Mouse (Mus musculus): ENCODE measurements around the gene Srsf3. TPM values are rescaled to one million over a fixed set of nuclear protein-coding genes. Genes with fewer than 3 reads are reported as not detected.

The Srsf3 gene
- total RNA-seq, 2 experiments from 2014 or later = 235 to 271 TPM

- no peak for DNase-seq (ENCODE audit: low spot score in 2 of 2)
Observed at GRCm38 (mm10) chr17:29086916-29087315, 54.5 kb downstream of the Srsf3 start.

DNA sequence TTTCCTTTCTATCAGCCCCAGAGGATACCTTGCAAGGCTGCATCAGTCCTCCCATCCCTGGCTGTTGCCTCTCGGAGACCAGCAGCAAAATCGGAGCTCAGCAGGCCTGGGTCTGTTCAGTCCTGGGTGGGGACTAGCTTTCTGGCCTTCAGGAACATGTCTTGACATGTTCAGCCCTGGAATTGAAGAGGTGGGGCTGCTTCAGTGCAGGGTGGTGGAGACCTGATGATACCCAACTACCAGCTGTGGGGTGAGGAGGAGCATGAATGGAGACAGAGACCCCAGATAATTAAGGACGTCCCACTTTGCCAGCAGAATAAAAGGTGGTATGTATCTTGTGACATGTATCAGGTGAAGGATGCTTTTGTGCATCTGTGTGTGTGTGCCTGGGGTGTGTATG, 58.3 kb downstream of the Srsf3 start, which contains the start of gene Cdkn1a:
Gene Cdkn1a, plus strand, starts transcription at position 201 of the 400 bp plus-strand sequence.
- DNase-seq (ENCODE audit: low spot score in 2 of 2) = no peak

GRCm38 (mm10) chr17:29091348-29091944, 59.0 kb downstream of the Srsf3 start:
- DNase-seq (ENCODE audit: low spot score in 2 of 2) = no peak

DNA sequence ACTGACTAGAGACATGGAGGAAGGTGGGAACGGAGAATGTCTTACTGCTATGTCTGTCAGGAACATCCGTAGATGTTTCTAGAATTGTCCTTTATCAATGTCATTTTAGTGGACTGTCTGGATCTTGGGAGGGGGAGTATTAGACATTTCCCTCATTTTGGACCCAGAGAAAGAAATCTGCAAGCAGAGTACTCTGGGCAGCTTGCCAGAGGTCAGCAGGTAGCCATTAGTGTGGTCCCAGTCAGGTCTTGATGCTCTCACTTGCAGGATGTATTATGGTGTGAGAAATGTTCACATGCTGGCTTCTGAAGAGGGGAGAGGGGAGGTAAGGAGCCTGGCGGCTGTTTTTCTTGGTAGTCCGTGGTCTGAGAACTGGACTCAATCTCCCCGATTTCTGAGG, 60.1 kb downstream of the Srsf3 start:
- no peak for DNase-seq (ENCODE audit: low spot score in 2 of 2)

Other genes with a start within 250 kb of the Srsf3 start
- 10 to 100 TPM; 81.7 to 89.0 TPM for gene Brpf3, start 231.5 kb upstream of the Srsf3 start, total RNA-seq (2021)
- under 1 TPM; 0.06 to 0.11 TPM for gene Pnpla1, start 174.2 kb upstream of the Srsf3 start, total RNA-seq (2021)
- under 1 TPM; 0.11 TPM for gene 4930539E08Rik, start 117.3 kb upstream of the Srsf3 start, total RNA-seq (2021)
- gene Pxt1, start 88.8 kb upstream of the Srsf3 start, total RNA-seq (2021) = under 1 TPM; 0.59 to 0.67 TPM
- 10 to 100 TPM; 79.8 to 86.5 TPM for gene Kctd20, start 80.7 kb upstream of the Srsf3 start, total RNA-seq (2021)
- 10 to 100 TPM; 90.2 to 94.9 TPM for gene Stk38, start 24.6 kb upstream of the Srsf3 start, total RNA-seq (2021)
- 10 to 100 TPM; 33.7 to 36.0 TPM for gene Cdkn1a, start 58.3 kb downstream of the Srsf3 start, total RNA-seq (2021)
- gene Rab44, start 81.5 kb downstream of the Srsf3 start, total RNA-seq (2021) = 1 to 10 TPM; 1.4 to 1.7 TPM
- 1 to 10 TPM; 2.8 to 2.9 TPM for gene Cpne5, start 205.5 kb downstream of the Srsf3 start, total RNA-seq (2021)
- 10 to 100 TPM; 31.2 to 33.2 TPM for gene Ppil1, start 231.6 kb downstream of the Srsf3 start, total RNA-seq (2021)
- gene BC004004, start 236.2 kb downstream of the Srsf3 start, total RNA-seq (2021) = 100 to 1,000 TPM; 115 to 116 TPM

Data from adrenal gland, postnatal 4 days (tissue).